Mouse (Mus musculus) brain, embryonic 14.5 days (tissue): ENCODE data around the gene Tulp2.

Experiments used
- CTCF ChIP-seq: fragments of 200-500 bp; IDR thresholded peaks from 2 replicates; pipeline ENCODE4 v1.5.1; 2012; ENCODE audit warnings: inconsistent platforms, mild to moderate bottlenecking, moderate library complexity, borderline replicate concordance; ENCODE audit not compliant: insufficient read depth, insufficient read length; ENCODE audit errors: extremely low read depth
- POLR2A ChIP-seq: fragments of 200-500 bp; IDR thresholded peaks from 2 replicates; pipeline ENCODE4 v1.6.1; 2012; ENCODE audit warnings: mild to moderate bottlenecking, inconsistent platforms, borderline replicate concordance; ENCODE audit not compliant: poor library complexity, insufficient read depth, insufficient read length, severe bottlenecking; ENCODE audit errors: extremely low read depth

GRCm38 (mm10) chr7:45458748-45459563, 22.7 kb upstream of the Tulp2 start:
- TF ChIP-seq POLR2A: no peak; the same call in 1 of the 2 replicates
- no peak for TF ChIP-seq CTCF
